Mouse (Mus musculus): ENCODE measurements at regions not wholly inside any gene's neighbourhood (a gene's known extent, or its start where the extent isn't known, plus 50 kb on each side); places are given as distances from the start of the nearest gene placed in this dataset.
A peak's percentile ranks its signal among the peaks of the same experiment; 100 is the strongest.

DNA sequence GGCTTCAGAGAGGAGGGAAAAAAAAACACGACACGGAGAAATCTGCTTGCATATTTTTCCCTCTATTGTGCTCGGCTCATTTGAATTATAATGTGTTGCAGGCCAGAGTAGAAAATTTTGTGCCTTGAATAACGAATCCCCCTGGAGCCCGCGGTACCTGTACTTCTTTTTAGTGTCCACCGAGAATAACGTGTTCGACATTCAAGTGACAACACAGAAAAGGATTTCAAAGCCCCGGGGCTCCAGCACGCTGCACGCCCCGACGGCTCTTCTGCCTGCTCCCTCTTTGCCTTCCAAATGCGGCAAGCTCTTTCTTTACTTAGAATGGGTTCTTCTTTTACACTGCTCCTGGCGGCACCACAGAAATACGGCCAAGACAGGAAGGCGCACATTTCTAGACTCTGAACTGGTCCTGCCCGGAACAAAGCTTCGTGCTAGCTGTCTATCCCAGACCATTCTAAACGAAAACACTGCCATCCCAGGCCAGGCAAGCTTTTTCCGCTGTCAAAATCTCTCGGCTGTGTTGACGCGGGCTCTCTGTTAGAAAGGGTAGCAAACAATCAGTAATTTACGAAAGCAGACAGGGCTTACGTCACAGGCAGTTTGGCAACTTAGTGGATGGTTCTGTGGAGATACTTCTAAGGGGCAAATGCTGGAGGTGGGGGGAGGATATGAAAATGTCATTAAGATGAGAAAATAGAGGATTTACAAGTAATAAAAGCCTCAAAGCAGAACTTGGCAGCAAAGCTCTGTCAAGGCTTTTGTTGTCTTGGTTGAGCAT lies 398.2 kb upstream of the Smim15 start:
- ATAC-seq (ENCODE audit: poor library complexity, severe bottlenecking), result peak; percentile 62

DNA sequence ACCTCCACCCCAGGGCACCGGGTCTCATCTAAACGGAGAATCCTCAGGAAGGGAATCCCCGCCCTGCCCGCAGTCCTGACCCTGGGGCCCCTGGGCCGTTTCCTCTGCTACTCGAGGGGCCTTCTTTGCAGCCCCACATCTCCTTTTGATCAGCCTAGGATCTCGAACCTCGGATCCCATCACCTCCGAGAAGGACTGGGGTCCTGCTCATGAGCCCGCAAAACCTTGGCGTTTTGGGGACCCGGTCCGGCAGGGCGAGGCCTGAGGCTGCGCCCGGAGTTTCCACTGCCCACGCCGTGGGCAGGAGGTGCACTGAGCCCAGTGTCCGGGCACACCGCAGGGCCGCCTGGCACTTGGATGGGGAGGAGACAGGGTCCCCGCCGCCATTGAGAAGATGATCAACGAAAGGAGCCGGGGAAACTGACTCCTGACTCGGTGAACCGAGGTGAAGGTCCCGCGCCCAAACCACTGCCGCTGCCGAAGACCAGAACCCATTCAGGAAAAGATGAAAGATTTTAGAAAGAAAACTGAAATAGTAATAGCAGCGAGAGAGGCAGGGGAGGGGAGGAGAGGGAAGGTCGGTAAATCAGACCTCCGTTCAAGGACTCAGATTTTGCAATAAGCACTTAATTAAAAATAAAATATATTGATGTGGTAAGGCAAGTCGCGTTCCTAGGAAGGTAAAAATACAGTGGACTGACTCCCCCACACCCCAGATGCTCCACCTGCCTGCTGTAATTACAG lies 399.0 kb upstream of the Smim15 start:
- no peak for ATAC-seq (ENCODE audit: poor library complexity, severe bottlenecking)

DNA sequence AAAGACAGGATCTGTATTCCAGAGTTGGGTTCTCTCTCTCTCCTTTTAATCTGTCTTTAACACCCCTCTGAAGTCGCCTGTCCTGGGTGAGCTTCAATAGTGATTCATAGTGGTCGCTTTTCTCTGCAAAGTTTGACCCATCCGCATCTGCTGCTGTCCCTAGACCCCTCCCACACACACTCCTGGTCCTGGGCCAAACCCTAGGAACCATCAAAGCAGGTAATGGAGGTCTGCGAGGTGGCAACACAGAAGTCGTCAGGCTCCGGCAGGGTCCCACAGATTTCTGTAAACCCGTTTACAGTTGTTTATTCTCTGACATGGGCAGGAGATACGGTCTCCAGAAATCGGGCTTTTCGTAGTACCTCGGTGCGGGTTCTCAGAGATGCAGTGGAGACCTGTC lies 399.5 kb upstream of the Smim15 start:
- no peak for ATAC-seq (ENCODE audit: poor library complexity, severe bottlenecking)

DNA sequence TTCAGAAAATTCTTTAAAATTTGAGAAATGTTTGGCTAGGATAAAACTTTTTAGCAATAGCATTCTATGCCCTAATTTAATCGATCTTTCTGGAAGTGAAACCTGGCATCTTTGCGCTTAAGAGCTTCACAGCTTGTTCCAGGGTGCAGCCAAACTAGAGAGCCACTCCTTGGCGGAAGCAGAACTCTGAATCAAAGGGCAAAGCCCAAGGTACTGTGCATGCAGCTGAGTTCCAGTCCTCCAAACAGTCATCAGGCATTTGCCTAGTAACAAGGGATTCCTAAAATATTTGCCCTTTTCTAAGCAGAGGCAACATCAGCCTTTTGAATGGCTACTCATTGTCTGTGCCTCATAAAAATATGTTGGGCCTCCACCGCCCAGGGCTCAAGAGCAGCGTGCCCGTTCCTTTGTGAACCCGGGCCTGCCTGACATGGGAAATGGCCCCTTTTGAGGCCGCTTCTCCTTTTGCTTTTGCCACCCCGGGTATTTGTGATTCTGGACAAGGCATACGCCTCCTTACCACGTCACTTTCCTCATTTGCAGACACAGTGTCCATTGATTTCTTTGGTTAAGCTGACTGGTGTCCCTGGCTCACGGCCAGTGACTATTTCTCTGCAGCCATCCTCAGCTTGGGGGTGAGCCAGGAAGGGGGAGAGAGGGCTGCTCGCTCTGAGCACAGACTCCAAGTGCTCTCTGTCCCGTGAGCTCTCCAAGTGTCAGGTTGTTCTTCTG lies 402.2 kb upstream of the Smim15 start:
- ATAC-seq (ENCODE audit: poor library complexity, severe bottlenecking), result peak; percentile 36; the same call in 1 of the 2 replicates

DNA sequence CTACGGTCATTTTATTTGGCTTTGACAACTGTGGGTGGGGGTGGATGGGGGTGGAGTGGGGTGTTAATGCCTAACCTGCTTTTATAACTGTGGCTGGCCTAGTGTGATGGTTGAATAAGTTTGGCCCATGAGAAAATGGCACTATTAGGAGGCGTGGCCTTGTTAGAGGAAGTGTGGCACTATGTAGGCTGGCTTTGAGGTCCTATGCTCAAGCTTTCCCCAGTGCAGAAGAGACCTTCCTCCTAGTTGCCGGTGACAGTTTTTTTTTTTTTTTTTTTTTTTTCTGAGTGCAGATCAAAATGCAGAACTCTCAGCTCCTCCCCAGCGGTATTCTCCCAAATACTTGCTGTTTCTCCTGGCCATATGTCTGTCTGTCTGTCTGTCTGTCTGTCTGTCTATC lies 404.6 kb upstream of the Smim15 start:
- peak; percentile 61 for ATAC-seq (ENCODE audit: poor library complexity, severe bottlenecking)

DNA sequence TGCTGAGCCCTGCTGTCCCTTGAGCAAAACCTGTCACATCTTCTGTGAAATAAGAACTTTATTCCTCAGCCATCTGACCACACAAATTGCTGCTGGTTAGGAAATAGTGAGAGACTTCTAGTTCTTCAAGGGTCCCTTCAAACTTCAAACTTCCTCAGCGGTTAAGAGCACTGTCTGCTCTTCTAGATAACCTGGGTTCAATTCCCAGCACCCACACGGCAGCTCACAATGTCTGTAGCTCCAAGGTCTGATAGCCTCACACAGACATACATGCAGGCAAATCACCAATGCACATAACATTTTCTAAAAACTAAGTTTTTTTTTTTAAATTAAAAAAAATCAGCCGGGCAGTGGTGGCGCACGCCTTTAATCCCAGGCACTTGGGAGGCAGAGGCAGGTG lies 407.0 kb upstream of the Smim15 start:
- no peak for ATAC-seq (ENCODE audit: poor library complexity, severe bottlenecking)

DNA sequence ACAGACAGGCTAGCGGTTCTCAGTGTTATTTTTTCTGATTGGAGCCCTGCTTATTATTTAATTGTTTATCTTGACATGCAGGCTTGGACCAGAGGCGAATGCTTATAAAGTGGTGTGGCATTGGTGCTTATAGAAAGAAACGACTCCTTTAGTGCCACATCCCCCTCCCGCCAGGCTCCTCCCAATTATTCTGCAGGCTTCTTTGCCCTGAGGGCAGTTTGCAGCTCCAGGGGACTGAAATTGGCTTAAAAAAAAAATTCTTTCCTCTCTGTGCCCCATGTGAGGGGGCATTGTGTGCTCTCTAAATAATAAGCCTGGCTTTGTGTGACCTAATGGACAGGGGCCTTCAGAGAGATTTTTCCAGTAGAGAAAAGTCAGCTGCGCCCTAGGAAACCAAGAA lies 409.1 kb upstream of the Smim15 start:
- ATAC-seq (ENCODE audit: poor library complexity, severe bottlenecking), result no peak

DNA sequence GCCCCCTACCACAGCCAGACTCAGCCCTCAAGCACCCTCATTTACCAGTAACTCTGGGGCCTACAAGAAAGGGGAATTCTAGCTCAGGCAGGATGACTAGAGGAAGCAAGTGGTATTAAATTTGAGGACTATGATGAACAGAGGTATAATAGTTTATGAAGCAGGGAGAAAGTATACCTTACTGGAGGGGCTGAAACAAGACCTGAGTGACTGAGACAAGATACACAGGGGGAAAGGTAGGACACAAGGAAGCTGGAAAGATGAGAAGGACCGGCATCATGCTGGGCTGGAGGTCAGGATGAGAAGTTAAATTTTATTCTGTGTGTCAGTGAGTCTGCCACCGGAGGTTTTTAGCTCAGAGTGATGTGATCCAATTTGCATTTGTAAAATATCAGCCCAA lies 417.2 kb upstream of the Smim15 start:
- ATAC-seq (ENCODE audit: poor library complexity, severe bottlenecking), result no peak

DNA sequence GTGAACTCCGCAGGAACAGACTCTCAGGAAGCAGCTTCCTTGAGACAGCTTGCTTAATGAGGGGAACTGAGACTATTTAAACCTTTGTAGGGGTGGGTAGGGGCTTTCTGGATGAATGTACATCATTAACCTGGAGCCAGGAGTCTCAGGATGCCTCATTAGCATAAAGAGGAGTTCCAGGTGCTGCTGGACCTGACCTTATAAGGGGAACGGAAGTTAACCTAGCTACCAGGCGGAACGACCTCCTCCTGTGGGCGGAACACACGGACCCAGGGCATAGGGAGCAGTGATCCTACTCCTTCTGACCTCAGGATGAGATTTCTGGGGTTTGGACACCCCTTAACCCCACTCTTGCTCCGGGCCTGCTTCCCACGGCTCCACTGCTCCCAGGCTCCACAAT lies 417.6 kb upstream of the Smim15 start:
- no peak for ATAC-seq (ENCODE audit: poor library complexity, severe bottlenecking)

DNA sequence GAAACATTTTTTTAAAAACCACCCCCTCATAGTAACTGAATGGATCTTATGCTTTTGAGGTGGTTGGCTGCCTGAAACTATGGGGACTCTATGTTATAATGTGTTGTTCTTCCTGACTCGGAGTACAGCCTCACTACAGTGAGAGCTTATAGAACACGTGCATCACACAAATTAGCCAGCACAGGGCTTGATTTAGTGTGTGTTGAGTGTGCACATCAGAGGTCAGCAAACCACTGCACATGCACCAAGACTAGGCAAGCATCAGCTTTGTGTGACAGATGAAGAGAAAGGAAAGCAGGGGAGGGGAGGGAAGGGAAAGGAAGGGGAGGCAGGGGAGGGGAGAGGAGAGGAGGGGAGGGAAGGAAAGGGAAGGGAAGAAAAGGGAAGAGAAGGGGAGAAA lies 422.9 kb upstream of the Smim15 start:
- no peak for ATAC-seq (ENCODE audit: poor library complexity, severe bottlenecking)

DNA sequence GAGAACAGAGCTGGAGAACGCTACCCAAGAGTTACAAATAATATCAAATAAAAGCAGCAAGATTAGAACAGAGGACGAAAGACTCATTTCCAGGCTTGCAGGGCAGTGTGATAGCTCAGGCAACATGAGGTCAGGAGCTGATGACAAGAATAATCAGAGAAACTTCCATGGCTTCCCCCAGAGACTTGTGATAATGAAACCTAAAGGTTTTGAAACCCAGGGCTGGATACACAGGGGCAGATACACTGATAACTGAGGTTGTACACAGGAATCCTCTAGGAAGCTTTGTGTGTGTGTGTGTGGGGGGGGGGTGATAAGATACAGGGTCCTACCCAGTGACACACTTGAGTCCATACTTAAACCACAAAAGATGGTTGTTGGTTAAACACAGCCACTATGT lies 423.4 kb upstream of the Smim15 start:
- ATAC-seq (ENCODE audit: poor library complexity, severe bottlenecking), result no peak

DNA sequence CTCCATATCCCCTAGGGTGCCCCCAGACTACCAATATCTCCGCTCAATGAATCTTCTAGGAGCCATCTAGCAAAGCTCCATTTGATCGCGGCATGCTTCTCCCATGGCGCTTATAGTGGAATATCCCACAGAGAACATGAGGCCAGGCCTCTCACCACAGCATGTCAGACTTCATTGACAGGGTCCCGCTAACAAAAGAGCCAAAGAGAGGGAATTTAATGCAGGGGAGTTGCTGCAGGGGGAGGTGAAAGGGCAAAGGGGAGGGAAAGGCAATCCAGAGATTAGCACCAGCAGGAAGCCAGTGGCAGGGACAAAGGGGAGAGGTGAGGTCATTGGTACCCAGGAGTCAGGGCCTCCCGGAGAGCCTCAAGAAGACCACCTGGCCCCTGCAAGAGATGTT lies 424.0 kb upstream of the Smim15 start:
- ATAC-seq (ENCODE audit: poor library complexity, severe bottlenecking), result no peak

DNA sequence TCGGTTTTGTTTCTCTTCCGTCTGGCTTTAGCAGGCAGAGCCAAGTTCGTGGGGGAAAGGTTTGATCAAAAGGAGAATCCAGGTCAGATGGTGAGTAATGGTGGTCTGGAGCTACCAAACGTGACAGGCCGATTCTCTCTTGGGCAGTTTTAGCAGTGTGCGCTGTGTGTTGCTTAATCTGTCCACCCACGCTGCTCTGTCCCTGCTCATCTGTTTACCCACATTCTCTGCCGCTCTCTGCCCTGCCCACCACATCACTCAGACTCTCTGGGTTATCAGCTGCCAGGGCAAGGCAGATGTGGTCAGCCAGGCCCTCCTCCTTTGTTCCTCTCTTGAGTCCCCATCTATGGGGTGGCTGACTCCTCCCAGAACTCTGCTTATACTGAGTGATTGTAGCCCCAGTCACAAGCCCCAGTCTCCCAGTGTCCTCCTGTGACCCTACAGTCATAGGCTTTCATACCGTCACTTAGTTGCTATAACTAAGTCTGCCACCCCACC lies 424.8 kb upstream of the Smim15 start:
- peak; percentile 89 for ATAC-seq (ENCODE audit: poor library complexity, severe bottlenecking)

DNA sequence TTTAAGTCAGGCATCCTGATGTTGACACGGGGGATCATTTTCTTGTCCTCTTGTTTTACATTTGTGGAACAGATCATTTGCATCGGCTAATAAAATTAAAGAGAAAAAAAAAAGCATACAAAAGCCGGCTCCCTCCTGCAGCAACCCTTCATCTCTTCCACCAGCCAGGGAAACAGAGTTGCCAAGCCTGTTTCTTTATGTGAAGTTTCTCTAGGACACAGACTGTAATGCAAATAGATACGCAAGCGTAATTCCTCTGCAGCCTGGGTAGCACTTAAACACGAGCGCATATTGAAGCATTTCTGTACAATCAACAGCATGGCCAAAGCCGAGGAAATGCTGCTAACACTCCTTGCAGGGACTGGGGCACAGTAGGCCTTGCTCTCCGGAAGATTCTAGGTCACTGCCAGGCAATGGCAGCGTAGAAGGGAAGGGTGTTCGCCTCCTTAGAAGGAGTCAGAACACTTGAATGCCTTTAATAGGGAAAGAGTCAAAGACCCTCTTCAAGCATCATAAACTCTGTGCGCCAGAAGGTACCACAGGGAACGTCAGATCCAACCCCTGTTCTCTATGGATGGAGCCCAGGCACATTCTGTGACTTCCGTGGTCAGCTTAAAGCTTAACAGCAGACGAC lies 425.3 kb upstream of the Smim15 start:
- ATAC-seq (ENCODE audit: poor library complexity, severe bottlenecking), result no peak; the same call in 1 of the 2 replicates

DNA sequence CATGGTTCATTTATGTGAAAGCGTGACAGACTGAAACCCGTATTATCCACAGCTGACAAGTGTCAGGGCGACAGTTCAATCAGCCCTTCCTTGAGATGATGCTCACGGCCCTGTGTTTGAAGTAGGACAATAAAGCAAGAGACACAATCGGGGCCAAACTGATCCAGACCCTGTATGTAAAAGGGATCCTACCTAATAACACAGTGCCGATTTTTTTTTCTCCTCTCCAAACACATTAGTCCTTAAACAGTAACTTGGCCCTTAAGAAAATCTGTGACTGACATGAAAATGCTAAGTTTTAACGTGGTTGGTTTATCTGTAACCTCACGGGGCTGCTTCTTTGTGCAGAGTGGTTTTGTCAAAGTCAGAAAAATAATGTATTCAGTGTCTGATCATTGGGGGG lies 425.9 kb upstream of the Smim15 start:
- no peak for ATAC-seq (ENCODE audit: poor library complexity, severe bottlenecking)

DNA sequence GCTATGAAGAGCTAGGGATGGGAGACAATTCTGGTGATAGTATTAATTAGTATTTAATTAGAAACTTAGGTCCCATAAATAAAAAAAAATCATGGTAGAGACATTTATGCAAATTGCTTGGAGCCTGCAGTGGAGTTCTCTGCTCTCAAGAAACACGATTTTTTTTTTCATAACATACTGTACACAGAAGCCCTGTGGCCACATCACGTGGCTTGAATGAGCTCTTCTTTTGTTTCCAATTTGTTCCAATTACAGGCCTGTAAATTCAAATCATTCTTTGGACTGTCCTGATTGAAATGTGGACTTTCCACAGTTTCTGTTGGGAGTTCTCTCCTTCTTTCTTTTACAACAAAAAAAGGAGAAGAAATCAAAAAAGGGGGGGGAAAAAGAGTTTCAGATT lies 426.7 kb upstream of the Smim15 start:
- ATAC-seq (ENCODE audit: poor library complexity, severe bottlenecking), result no peak

DNA sequence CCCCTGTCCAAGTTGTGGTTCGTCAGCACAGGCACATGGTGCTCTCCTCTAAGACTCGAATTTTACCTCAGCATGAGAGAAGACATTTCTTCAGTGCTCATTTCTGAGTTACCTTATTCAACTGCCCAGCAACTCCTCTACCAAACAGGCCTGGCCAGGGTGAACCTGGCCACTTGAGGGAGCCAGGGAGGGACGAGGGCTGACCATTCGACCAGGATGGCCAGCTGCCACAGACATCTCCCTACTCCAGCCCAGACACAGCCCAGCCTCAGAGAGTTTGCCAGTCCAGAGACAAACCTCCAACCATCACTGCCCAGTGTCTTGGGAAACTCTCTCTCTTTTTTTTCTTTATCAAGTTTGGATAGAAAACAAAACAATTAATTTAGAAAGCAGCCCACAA lies 427.5 kb upstream of the Smim15 start:
- no peak for ATAC-seq (ENCODE audit: poor library complexity, severe bottlenecking)

DNA sequence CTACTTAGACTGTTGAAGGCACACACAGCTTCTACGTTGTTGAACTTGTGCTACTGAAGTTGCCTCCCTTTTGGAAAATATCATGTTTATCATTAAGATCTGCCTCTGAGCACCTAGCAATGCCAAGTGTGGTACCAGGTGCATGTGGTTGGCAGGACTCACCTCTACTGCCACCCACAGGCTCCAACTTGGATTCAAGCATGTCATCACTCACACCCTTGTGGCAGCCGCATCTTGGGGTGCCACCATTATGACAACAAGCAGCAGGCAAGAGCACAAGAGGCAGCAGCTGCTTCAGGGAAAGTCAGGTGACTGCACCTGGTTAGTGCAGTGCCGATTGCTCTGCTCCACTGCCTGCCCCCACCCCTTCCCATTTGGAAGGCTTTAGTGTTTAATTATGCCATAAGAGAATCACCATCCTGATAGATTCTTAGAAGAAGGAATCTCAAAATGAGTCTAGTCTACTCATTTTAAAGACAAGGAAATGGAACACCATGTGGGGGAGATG lies 435.2 kb upstream of the Smim15 start:
- ATAC-seq (ENCODE audit: poor library complexity, severe bottlenecking), result no peak

DNA sequence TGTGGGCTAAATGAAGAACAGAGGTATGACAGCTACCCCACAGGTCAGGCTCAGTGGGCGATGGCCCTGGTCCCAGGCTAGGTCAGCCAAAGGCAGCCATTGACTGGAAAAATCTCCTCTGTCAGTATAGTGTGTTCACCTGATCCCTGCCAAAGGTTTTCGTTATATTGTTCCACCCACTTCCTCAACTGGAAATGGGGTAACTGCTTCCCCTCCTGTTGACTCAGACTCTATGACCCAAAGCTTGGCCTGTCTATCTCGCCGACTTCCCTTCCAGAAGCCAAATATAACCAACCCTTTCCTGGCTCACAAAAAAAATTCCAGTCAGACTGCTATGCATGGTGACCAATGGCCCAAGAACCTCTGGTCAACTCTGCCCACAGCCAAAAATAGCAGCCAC lies 437.0 kb upstream of the Smim15 start:
- peak; percentile 96 for ATAC-seq (ENCODE audit: poor library complexity, severe bottlenecking)

DNA sequence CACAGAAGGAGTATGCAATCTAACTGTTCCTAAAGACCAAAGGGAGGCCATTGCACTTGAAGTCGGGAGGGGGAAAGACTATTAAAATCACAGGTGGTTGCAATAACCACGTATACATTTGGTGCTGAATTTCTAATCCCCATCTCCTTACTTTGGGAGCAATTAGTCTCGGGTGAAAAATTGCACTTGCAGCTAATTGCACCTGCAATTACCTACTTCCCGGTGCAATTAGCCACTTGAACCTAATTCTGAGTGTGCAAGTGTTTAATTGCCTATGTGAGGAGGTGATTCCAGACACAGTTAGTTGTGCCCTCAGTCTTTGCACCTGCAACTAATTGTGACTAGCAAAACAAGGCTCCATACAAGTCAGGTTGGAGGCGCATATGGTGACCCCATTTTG lies 442.1 kb upstream of the Smim15 start:
- no peak for ATAC-seq (ENCODE audit: poor library complexity, severe bottlenecking)

DNA sequence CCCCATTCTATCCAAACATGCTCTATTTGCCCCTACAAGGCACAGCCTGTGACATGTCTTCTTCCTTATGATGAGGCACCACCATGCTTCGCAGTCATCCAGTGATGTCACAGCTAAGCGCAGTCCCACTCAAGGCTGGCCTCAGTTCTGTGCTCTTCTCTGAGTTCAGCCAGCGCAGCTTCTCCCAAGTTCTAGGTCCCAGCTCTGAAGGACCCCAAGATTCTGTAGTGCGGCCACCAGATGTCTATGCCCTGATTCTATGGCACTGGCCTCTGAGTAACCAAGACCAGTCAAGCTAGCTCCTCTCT lies 443.2 kb upstream of the Smim15 start:
- ATAC-seq (ENCODE audit: poor library complexity, severe bottlenecking), result no peak

Measured in megakaryocyte, adult 5-6 weeks (primary cell).